Mouse (Mus musculus) hindbrain, embryonic 15.5 days (tissue): Measurements from ENCODE around the gene Rnf157. TPM values are rescaled to one million over a fixed set of nuclear protein-coding genes. Genes with fewer than 3 reads are reported as not detected.

Experiments
- ATAC-seq: fragments of 200-750 bp; cut with Nextera tagmentation; 2 replicates; pipeline ENCODE4 v1.8.0; 2017; ENCODE audit warnings: low read depth, moderate number of reproducible peaks, moderate TSS enrichment; ENCODE audit not compliant: low FRiP score
- H3K27ac ChIP-seq: fragments of 300-500 bp; sonication (generic); replicated peaks from 2 replicates; pipeline ENCODE4 v1.5.1; 2015; ENCODE audit warnings: mild to moderate bottlenecking, inconsistent platforms
- H3K27me3 ChIP-seq: fragments of 300-500 bp; sonication (generic); 2 replicates; pipeline ENCODE4 v1.6.1; 2015; ENCODE audit warnings: control low read depth, inconsistent platforms
- H3K36me3 ChIP-seq: fragments of 300-500 bp; sonication (generic); 2 replicates; pipeline ENCODE4 v1.6.1; 2015; ENCODE audit warnings: control low read depth, inconsistent platforms
- H3K4me1 ChIP-seq: fragments of 300-500 bp; sonication (generic); replicated peaks from 2 replicates; pipeline ENCODE4 v1.6.1; 2015; ENCODE audit warnings: control low read depth, inconsistent platforms
- H3K4me2 ChIP-seq: fragments of 300-500 bp; sonication (generic); 2 replicates; pipeline ENCODE4 v1.6.1; 2015; ENCODE audit warnings: moderate library complexity, mild to moderate bottlenecking, inconsistent platforms
- H3K4me3 ChIP-seq: fragments of 300-500 bp; sonication (generic); 2 replicates; pipeline ENCODE4 v1.5.1; 2015; ENCODE audit warnings: mild to moderate bottlenecking, inconsistent platforms
- H3K9ac ChIP-seq: fragments of 300-500 bp; sonication (generic); 2 replicates; pipeline ENCODE4 v1.6.1; 2015; ENCODE audit warnings: inconsistent platforms
- H3K9me3 ChIP-seq: fragments of 300-500 bp; sonication (generic); 2 replicates; pipeline ENCODE4 v1.6.1; 2016; ENCODE audit warnings: control low read depth, inconsistent platforms
- WGBS: fragments of 180-500 bp; shearing (Covaris S2); methylation state at CpG from one replicate; pipeline ENCODE4 v1.1.7; 2015; 5-methylcytosine and 5-hydroxymethylcytosine counted together
- polyA plus RNA-seq: library from polyadenylated mRNA; unstranded; fragments of >200 nt; fragmentation: Nextera tagmentation; extraction: Ambion mirVana; gene quantifications from 2 replicates; pipeline ENCODE4 v1.2.1, GENCODE M21; 2015

The Rnf157 gene
- polyA plus RNA-seq, 1 experiment from 2014 or later = 78.1 TPM

GRCm38 (mm10) chr11:116440408-116441068 is 27.7 kb upstream of the Rnf157 start:
- Histone ChIP-seq H3K27me3 (no peaks in the 10 kb centered on the region), H3K36me3 (peaks cover 3% of the 10 kb centered on the region; the same call in 1 of the 2 replicates), H3K4me2 (no peak overlapping the region), H3K9ac (no peak overlapping the region), H3K9me3 (no peaks in the 10 kb centered on the region), H3K4me1 (peaks cover 22% of the 10 kb centered on the region), H3K27ac (no peak overlapping the region), H3K4me3 (no peak overlapping the region)
- WGBS = 77% methylated on average over 7 of the region's 7 CpGs
- no peak for ATAC-seq

- H3K27me3 ChIP-seq = no peaks in the 10 kb centered on the region
- peaks cover 3% of the 10 kb centered on the region; the same call in 1 of the 2 replicates for H3K36me3 ChIP-seq
- peaks cover 29% of the 10 kb centered on the region for H3K4me1 ChIP-seq
- WGBS = 87% methylated on average over 19 of the region's 19 CpGs
- H3K4me3 ChIP-seq = no peak overlapping the region
- no peak for ATAC-seq
- H3K27ac ChIP-seq = no peak overlapping the region; the same call in 1 of the 2 replicates
- H3K9me3 ChIP-seq = no peaks in the 10 kb centered on the region
- no peak overlapping the region for H3K9ac ChIP-seq
- H3K4me2 ChIP-seq = no peak overlapping the region
Observed at GRCm38 (mm10) chr11:116439269-116440240, 26.7 kb upstream of the Rnf157 start.

DNA sequence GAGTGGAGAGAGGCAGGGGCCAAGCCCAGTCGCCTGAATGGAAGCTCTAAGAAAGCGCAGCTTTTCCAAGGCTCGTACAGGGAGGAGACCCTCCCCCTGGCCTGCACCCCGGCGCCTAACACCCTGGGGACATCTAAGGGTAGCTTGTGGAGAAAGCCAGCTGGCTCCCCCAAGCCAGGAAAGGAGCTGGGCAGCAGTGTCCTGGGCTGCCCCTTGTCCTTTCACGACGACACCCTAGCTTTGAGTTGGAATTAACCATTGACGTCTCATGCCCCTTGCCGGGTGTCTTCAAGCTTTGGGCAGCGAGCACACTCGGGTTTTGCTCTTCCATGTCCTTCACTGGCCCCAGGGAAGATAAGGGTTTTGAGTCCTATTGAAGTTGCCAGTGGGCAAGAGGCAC is 24.7 kb upstream of the Rnf157 start:
- Histone ChIP-seq H3K4me2 (no peak overlapping the region), H3K9ac (0 out of 2 replicates have a peak overlapping the region, but pooled peaks have one; percentile 17), H3K9me3 (no peaks in the 10 kb centered on the region), H3K27ac (no peak overlapping the region), H3K36me3 (peaks cover 3% of the 10 kb centered on the region; the same call in 1 of the 2 replicates), H3K27me3 (no peaks in the 10 kb centered on the region), H3K4me3 (no peak overlapping the region), H3K4me1 (peaks cover 29% of the 10 kb centered on the region)
- WGBS = 91% methylated on average over 11 of the region's 11 CpGs
- no peak for ATAC-seq

GRCm38 (mm10) chr11:116436725-116437331 is 24.0 kb upstream of the Rnf157 start:
- Histone ChIP-seq H3K9me3 (no peaks in the 10 kb centered on the region), H3K4me2 (peak overlapping the region; percentile 74), H3K9ac (0 out of 2 replicates have a peak overlapping the region, but pooled peaks have one; percentile 17), H3K4me3 (no peak overlapping the region), H3K27ac (no peak overlapping the region), H3K27me3 (no peaks in the 10 kb centered on the region), H3K4me1 (peaks cover 29% of the 10 kb centered on the region), H3K36me3 (peaks cover 3% of the 10 kb centered on the region; the same call in 1 of the 2 replicates)
- 60% methylated on average over 4 of the region's 4 CpGs for WGBS
- ATAC-seq = no peak

GRCm38 (mm10) chr11:116435992-116436724 is 23.3 kb upstream of the Rnf157 start:
- Histone ChIP-seq H3K4me2 (peak overlapping the region; percentile 74), H3K9me3 (no peaks in the 10 kb centered on the region), H3K27me3 (no peaks in the 10 kb centered on the region), H3K4me1 (peaks cover 29% of the 10 kb centered on the region), H3K36me3 (peaks cover 3% of the 10 kb centered on the region; the same call in 1 of the 2 replicates), H3K27ac (0 out of 2 replicates have a peak overlapping the region, but pooled peaks have one; percentile 11), H3K4me3 (peak overlapping the region; percentile 65), H3K9ac (peak overlapping the region; percentile 65; the same call in 1 of the 2 replicates)
- WGBS = 54% methylated on average over 5 of the region's 5 CpGs
- no peak for ATAC-seq

DNA sequence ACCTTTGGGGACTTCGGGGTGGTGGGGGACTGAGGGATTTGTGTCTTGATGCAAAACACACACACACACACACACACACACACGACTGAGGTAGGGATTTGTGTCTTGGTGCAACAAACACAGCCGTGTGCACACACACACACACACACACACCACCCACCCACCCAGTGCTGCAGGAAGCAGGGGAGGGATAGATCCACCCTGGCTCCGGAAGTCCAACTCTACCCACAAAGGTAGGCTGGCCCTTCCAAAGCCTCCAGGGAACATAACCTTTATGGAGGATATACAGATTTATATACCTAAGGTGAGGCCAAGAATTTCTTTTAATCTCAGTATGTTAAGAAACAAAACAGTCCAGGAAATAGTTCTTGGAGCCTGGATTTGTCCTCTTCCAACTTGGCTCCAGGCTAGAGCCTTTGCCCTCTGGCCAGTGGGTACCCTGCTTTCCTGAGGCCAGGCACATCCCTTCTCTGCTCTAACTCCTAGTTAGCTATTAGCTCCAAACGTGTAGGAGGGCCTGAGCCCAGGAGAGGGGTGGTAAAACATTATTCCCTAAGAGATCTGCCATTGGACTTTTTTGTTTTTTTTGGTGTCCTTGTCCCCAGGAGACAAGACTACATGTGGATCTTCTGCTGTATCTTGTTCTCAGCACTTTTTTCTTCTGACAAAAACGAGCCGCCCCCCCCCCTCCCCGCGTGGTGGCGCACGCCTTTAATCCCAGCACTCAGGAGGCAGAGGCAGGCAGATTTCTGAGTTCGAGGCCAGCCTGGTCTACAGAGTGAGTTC is 22.3 kb upstream of the Rnf157 start:
- H3K9ac ChIP-seq = peak overlapping the region; percentile 65
- H3K27ac ChIP-seq = peak overlapping the region; percentile 89
- peaks cover 29% of the 10 kb centered on the region for H3K4me1 ChIP-seq
- ATAC-seq = no peak
- H3K36me3 ChIP-seq = peaks cover 3% of the 10 kb centered on the region; the same call in 1 of the 2 replicates
- peak overlapping the region; percentile 65 for H3K4me3 ChIP-seq
- no peaks in the 10 kb centered on the region for H3K9me3 ChIP-seq
- 51% methylated on average over 12 of the region's 12 CpGs for WGBS
- H3K4me2 ChIP-seq = peak overlapping the region; percentile 74
- no peaks in the 10 kb centered on the region for H3K27me3 ChIP-seq

DNA sequence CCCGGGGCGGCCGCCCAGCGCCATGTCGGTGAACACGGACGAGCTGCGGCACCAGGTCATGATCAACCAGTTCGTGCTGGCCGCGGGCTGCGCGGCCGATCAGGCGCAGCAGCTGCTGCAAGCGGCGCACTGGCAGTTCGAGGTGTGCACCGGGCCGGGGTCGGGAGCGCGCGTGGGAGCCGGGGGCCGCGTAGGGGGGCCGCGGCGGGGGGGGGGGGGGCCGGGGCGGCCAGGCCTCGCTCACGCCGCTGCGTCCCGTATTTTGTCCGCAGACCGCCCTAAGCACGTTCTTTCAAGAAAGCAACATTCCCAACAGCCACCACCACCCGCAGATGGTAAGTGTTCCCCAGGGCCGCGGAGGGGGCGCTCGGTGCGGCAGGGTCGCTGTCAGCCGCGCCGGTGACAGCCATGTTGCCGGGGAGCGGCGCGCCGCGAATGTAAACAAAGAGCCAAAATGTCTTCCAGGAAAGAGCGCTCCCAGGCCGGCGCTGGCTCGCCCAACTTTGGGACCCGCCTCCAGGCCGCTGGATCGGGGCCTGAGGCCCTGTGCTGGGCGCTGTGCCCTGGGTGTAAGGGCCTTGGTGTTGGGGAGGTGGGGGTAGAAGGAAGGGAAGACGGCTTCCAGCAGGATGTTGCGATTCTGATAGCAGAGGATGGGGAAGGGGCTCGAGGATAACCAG is 21.6 kb upstream of the Rnf157 start:
- WGBS = under 1% methylated on average over 33 of the region's 67 CpGs
- H3K4me1 ChIP-seq = peaks cover 29% of the 10 kb centered on the region
- H3K4me3 ChIP-seq = peak overlapping the region; percentile 65
- no peaks in the 10 kb centered on the region for H3K27me3 ChIP-seq
- peak; percentile 1; the same call in 1 of the 2 replicates for ATAC-seq
- H3K4me2 ChIP-seq = peak overlapping the region; percentile 74
- peak overlapping the region; percentile 65 for H3K9ac ChIP-seq
- peaks cover 3% of the 10 kb centered on the region; the same call in 1 of the 2 replicates for H3K36me3 ChIP-seq
- H3K9me3 ChIP-seq = no peaks in the 10 kb centered on the region
- H3K27ac ChIP-seq = peak overlapping the region; percentile 89

DNA sequence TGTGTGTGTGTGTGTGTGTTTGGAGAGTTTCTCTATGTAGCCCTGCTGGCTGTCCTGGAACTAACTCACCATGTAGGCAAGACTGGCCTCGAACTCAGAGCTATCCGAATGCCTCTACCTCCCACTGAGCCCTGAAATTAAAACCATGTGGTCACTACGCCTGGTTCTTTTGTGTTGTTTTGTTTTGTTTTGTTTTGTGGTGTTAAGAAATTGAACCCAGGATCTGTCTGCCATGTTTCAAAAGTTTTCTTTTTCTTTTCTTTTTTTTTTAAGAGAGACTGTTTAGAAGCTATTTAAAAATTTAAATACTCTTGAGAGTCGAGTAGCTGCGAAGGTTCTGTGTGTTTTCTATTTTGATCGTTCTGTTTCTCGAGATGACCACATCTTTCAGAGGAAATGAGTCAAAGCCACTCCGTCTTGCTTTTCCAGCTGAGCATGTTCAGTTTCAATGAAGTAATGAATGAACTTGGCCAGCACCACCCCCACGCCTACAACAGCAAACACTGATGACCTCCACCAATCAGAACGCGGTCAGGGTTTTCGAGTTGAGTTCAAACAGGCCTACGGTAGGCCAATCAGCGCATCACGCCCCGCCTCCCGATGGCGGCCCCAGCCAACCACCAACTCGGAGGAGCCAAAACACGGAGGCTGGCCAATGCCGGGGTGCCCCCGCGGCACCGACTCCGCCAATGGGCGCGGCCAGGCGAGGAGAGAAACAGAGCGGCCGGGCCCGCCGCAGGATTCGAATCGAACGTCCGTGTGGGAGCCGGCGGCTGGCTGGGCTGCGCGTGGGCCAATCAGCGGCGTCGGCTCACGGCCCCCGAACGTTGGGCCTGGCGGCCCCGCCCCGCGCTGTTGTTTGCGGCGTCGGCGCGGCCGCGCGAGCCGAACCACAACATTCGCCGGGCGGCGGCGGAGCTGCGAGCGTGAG is 20.8 kb upstream of the Rnf157 start, which contains the start of gene Ubald2:
TSS of gene Ubald2 (plus strand) at position 739 of the 931 bp plus-strand sequence.
- peaks cover 29% of the 10 kb centered on the region for H3K4me1 ChIP-seq
- peak within 1 kb of the TSS; percentile 65 for H3K9ac ChIP-seq
- H3K4me3 ChIP-seq = peak within 1 kb of the TSS; percentile 65
- WGBS = 3% methylated on average over 50 of the region's 66 CpGs
- no peaks in the 10 kb centered on the region for H3K27me3 ChIP-seq
- H3K36me3 ChIP-seq = peaks cover 3% of the 10 kb centered on the region; the same call in 1 of the 2 replicates
- peak within 1 kb of the TSS; percentile 89 for H3K27ac ChIP-seq
- no peaks in the 10 kb centered on the region for H3K9me3 ChIP-seq
- H3K4me2 ChIP-seq = peak within 1 kb of the TSS; percentile 74
- peak; percentile 99 for ATAC-seq

DNA sequence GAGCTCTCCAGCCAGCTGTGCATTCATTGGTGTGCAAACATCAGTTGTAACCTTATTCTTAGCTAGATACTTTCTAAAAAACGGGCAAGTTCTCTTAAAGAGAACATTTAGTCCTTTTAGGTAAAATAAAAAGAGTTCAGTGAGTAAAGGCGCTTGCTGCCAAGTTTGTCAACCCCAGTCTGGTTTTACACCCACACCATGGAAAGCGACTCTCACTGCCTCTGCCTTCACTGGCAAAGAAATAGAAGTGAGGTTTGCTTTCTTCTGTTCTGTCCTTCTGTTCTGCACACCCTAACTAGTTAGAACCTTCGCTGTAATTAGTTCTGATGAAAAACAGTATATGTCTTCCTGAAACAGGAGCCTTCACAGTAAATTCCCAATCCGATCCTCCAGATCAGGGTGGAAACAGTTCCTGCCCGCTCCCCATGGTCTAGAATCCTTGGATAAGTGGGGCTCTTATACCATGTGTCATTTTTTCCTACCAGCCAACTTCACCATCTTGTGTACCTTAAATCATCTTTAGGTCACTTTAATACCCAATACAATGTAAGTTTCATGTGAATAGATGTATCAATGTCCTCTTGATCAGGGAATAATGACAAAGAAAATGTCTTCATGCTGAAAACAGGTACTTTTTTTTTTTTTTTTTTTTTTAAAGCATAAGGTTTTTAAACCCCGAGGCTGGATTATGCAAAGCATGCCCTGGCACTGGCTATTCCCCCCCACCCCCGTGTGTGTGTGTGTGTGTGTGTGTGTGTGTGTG is 19.9 kb upstream of the Rnf157 start:
- Histone ChIP-seq H3K27me3 (no peaks in the 10 kb centered on the region), H3K9ac (no peak overlapping the region), H3K4me1 (peaks cover 29% of the 10 kb centered on the region), H3K36me3 (peaks cover 3% of the 10 kb centered on the region; the same call in 1 of the 2 replicates), H3K4me2 (no peak overlapping the region), H3K9me3 (no peaks in the 10 kb centered on the region), H3K27ac (no peak overlapping the region), H3K4me3 (no peak overlapping the region)
- no peak for ATAC-seq
- 64% methylated on average over 8 of the region's 8 CpGs for WGBS
